Mouse (Mus musculus) thymus, postnatal 0 days (tissue): ENCODE results near the gene Erf. TPM values are rescaled to one million over a fixed set of nuclear protein-coding genes. Genes with fewer than 3 reads are reported as not detected.

Source experiments
- DNase-seq: peaks from one replicate; pipeline ENCODE4 v3.0.0-alpha.2; 2015; ENCODE audit warnings: low spot score
- polyA plus RNA-seq: library from polyadenylated mRNA; unstranded; fragments of >200 nt; fragmentation: Nextera tagmentation; extraction: Ambion mirVana; gene quantifications from 2 replicates; pipeline ENCODE4 v1.2.1, GENCODE M21; 2015

Erf gene
- polyA plus RNA-seq, 1 experiment from 2014 or later = 6.4 TPM

DNA sequence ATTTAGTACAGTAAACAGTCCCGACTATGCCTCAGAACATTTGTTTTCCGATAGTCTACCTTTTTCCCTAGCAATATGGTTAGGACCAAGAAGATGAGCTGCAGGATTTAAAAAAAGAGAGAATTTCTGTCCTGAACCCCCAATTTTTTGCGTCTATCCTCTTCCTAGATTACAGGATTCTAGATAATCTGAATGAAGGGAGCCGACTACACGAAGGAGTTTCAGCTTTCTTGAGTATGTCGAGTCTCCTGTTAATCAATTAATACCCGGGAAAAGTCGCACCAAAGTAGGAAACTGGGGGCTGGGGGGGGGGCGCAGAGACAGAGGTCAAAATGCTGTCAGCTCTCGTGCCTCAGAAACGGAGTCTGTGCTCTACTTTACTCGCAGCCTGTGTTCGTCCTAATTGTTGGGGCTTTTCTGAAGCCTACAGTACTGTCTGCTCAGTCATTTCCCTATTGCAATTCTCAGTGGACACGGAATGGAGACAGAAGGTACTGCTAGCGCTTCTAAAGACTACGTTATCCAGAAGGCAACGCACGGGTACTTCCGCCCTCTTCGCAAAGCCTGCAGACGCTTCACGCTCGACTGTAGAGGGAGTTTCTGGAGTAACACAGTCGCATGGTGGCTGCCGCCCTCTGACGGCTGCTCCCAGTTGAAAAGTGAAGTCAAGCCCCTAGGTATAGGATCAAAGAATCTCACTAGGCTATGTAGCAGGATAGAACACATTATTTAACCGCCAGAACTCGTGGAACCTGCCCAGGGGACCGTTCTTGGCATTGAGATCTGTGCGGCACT lies 11.5 kb downstream of the Erf start:
- DNase-seq = peak; percentile 93

DNA sequence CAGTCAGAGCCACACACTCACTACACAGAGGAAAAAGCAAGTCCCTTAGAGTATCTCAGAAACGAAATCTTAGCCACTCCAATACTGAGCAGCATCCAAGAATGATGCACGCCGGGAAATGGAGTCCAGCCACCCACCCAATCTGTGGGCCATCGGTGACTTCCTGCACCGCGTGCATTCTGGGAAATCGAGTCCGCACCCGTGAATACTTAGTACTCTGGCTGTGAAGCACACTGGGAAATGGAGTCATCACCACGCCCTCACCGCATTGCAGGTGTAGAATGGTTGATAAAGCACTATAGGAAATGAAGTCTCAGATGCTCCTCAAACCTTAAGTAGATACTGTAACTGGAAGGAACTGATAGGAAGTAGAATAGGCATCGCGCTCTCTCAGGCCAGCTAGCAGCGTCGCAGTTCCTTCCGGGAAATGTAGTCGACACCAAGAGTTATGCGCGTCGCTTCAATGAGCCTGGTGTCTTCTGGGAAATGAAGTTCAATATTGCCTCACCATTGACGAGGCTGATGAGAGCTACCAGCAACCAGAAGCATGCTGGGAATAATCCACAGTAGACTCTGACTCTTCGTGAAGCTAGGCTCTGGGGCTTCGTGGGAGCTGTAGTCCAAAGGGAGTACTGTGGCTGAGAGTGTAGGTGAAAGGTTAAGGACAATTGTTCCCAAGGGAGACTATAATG lies 12.4 kb downstream of the Erf start:
- DNase-seq = peak; percentile 97

DNA sequence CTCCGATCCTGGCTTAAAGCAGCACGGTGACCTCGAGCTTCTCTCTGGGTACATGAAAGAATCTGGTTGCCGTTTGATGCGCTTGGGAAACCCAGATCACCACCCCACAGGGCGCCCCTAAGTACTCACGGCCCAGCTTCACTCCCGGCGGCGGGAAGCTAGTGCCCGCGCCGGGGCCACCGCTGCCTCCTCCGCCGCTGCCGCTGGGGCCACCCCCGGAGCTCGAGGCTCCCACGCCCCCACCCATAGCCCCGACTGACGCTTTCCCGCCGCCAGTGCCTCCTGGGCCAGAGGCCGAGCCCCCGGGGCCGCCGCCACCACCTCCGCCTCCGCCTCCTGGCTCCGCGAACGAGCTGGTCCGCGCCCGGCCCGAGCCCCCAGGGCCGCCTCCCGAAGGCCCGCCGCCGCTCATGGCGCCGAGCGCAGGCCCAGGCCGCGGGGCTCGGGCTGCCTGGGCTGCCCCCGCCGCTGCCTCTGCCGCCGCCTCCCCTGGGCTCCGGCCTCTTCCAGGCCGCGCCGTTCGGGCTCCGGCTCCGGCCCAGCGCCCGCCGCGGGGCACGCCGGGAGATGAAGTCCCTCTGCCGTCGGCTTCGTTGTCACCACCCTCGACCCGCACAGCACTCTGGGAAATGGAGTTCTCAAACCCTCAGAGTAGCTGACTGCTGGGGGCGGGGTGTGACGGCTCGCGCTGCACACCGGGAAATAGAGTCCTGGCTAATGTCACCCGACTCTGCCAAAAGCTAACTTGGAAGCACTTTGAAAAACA lies 13.1 kb downstream of the Erf start, which contains the start of gene Gsk3a:
Gene Gsk3a, minus strand, starts transcription at position 603 of the 766 bp plus-strand sequence.
- peak; percentile 98 for DNase-seq

DNA sequence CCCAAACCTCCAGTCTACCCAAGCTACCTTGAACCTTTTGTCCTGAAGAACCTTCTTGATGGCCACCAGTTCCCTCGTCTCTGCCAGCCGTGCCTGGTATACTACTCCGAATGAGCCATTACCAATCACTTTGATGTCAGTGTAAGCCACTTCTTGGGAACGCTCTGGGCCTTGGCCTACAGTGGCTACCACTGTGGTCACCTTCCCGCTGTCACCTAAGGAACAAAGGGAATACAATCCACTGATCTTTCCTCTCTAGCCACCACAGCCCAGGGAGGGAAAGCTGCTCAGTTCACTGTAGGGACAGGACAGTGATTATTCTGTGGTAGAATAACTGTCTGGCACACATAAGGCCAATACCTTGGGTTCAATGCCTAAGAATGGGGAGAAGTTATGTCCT lies 15.0 kb downstream of the Erf start:
- no peak for DNase-seq

DNA sequence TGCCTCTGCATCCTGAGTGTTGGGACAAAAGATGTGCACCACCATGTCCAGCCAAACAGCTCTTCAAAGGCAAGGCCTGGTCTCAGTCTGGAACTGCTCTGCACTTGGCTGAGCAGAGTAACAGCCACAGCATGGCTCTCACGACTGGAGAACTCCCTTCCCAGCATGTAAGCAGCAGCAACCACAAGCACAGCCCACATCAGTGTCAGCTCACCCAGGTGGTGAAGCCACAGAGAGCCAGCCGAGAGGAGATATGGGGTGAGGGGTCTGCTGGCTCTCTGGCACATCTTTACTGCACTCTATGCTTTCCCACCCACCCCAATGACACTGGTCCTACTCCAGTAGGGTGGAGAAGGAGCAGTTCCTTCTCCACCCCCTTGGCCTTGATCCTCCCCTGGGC lies 17.5 kb downstream of the Erf start:
- peak; percentile 83 for DNase-seq

DNA sequence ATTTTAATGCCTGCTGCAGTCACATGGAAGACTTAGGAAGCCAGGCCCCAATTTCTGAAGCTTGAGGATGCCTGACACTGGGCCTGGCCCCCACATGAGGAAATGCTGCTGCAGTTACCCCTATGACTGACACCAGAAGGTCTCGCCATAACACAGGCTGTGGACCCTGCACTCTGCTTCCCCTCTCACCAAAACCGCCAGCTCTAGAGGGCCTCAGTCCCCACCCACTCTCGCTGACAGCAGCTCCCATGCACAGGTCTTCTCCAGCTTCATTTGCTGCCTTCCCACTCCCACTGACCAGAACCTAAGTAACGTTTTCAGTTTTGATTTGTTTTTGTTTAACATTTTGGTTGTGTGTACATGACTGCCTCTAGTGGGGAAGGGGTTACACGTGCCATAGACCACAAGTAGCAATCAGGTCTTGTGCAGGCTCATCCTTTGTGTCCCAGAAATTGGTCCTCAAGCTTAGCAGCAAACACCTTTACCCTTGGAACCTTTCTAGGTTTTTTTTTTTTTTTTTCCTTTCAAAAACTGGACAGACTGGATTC lies 18.4 kb downstream of the Erf start:
- DNase-seq = no peak

DNA sequence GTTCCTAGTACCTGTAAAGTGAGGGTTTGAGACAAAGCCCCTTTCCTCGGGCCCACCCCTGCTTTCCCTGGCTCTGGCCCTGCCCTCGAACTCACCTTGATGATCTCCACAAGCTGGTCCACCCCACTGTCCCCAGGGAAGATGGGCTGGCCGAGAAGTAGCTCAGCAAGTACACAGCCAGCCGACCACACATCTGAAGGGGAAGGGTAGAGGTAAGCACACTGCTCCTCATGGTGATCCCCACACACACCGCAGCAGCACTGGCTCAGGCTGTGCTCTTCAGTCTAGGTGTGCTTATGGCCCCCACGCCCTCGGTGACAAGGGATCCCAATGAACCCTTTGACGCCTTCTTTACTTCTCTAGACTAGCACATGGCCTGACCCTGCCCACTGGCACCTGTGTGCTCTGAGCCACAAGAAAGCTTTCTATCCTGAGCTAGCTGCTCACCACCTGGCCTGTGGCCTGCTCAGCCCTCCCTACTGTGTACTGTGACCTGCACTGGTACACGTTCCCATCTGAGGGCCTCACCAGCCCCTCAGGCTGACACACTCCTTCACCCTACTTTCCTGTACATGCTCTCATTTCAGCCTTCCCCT lies 19.8 kb downstream of the Erf start:
- DNase-seq = peak; percentile 81

DNA sequence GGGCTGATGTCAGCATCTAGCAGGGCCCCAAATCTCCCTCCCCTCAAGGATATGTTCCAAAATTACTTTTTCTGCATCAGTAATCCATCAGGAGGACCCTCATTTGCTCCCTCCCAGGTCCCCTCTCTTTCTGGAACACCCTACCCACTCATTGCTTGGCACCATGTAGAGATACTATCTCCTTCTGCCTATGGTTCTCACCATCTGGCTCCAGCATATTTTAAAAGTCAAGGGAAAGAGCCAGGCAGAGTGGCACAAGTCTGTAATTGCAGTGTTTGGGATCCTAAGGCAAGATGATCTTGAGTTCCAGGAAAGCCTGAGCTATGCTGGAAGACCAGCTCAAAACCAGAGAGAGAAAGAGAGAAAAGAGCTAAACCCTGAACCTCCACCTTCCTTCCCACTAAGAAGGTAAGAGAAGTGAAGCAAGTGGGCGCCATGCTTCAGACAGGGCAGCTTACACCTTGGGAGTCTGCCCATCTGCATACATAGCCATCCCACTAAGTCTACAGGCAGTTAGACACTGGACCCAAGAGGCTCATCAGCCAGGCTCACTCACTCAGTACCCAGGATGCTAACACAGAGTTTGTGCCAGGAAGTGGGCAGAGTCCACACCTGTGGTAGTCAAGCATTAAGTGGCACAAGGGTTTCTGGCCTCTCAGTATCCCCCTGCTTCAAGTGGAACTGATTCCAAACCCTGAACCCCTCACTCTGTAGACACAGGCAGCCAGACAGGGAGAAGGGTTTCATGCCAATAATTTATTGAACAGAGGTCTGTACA lies 22.8 kb downstream of the Erf start:
- DNase-seq = no peak

DNA sequence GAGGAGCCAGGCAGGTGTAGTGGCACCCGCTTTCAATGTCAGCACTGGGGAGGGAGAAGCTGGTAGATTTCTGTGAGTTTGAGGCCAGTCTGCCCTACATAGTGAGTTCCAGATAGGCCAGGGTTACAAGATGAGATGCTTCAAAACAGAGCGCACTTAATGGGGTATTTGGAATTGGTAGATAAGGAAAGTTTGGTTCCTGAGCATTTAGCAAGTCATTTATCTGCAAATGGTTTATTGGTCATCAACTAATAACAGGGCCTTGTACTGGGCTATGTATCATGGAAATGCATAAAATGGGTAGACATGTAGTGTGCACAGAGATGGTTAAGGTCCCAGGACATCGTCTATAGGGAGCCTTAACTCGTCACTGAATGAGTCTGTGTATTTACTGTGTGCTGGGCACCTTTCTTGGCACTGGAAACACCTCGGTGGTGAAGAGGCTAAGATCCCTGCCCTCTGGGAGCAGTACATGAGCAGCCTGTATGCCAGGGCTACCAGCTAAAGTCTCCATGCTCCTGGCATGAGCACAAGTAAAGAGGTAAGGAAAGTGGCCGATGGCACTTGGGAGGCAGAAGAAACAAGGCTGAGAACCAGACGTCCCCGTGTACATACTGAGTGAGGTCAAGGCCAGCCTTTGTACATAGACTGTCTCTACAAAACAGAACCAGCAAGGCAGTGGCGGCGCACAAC lies 28.1 kb downstream of the Erf start:
- no peak for DNase-seq

DNA sequence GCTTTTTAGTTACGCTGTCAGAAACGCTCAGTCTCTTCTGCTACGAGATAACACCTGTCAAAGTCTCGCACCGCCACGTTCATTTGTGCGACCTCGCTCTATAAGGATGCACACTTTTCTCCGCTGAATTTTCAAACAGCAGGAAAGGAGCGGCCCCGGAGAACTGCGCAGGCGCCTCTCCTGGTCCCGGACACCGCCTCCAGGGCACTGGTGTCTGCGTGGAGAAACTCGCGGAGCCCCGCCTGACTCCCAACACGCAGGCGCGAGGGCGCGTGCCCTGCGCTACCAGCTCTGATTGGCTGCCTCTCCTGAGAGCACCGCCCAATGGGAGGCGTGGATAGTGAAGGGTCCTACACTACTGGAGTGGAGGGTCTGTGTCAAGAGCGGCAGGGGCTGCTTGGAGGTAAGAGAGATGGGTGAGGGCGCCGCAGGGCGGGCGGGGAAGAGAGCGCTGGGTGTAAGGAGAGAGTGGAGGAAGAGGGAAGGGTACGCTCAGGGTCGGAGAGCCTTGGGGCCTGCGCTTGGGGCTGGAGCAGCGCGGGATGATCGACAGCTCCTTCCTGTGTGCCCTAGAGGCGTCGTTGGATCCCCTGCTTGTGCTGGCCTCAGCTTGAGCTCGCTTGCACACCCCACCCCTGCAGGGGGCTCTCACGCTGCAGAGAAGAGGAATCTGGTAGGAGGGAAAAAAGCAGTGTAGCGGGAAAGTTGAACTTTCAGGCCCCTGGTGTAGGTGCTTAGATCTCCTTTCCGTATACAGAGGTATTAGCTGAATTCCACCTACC lies 29.3 kb downstream of the Erf start, which contains the start of gene Zfp526:
Gene Zfp526, plus strand, starts transcription at position 324 of the 782 bp plus-strand sequence.
- DNase-seq = peak; percentile 99

DNA sequence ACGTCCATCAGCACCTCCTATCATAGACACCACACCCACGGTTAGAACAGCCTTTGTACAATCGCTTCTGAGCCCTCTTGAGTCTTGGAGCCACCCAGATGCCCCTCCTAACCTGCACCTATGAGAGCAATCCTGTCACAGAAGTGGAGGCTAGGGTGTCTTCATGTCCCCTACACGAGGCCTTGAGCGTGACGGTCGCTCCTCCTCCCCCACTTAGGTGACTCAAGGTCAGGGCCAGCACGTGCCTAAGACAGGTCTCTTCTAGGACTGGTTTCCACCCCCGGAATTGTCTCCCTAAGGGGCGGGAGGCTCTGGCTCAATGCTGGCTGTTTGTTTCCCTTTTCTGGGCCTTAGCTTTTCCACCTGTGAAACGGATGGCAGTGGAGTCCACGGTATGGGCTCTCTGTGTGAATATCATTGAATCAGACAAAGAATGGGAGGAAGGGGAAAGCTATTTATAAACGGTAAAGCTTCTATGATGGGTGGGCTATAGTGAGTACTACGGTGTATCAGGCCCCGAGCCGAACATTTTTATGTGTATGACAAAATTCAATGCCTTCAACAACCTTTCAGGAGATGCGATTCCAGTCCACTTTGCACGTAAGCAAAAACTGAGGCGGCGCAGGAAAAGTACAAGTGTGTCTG lies 30.0 kb downstream of the Erf start, which contains the start of gene Dedd2:
Gene Dedd2, minus strand, starts transcription at position 159 of the 645 bp plus-strand sequence.
- DNase-seq = no peak

DNA sequence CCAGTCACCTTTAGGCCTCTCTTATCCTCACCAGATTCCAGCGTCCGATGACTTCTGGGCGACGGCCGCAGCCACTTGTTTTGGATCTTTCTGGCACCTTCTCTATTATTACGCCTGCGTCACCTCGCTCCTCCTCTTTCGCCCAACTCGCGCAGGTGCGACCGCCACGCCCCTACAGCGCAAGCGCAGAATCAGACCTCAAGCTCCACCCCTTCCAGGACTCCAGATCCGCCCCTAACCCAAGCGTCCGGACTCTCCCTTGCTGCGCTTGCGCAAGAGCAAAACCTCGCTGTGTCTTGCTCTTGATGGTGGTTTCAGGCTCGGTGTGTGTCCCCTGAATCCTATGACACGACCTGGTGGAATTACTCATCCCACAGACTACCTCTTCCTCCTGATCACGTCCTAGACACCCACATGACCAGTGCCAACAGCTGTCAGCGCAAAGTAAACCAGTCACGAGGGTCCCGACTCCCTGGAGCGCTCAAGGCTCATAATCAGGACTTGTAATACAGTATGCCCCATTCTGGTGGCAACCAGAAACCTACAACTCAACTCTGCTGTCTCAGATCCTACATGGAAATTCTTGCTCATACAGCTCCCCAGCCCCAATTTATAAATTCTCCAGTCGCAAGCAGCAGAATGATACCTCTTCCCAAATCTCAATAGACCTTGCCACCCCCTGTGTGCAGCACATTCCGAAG lies 30.7 kb downstream of the Erf start:
- peak; percentile 98 for DNase-seq

DNA sequence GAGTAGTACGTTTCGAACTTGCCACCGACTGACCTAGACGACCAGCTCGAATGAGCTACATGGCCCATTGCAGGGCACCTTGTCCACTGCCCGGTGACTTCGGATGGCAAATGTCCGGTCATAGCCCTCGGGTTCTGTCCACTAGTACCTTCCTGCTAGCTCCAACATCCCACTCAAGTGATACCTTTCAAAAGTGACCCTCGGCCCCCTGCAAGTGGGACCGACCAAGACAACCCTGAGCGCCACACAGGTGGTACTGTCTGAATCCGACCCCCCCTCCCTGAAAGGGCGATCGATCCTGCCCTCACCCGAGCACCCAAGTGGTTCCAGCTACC lies 31.2 kb downstream of the Erf start:
- DNase-seq = no peak

DNA sequence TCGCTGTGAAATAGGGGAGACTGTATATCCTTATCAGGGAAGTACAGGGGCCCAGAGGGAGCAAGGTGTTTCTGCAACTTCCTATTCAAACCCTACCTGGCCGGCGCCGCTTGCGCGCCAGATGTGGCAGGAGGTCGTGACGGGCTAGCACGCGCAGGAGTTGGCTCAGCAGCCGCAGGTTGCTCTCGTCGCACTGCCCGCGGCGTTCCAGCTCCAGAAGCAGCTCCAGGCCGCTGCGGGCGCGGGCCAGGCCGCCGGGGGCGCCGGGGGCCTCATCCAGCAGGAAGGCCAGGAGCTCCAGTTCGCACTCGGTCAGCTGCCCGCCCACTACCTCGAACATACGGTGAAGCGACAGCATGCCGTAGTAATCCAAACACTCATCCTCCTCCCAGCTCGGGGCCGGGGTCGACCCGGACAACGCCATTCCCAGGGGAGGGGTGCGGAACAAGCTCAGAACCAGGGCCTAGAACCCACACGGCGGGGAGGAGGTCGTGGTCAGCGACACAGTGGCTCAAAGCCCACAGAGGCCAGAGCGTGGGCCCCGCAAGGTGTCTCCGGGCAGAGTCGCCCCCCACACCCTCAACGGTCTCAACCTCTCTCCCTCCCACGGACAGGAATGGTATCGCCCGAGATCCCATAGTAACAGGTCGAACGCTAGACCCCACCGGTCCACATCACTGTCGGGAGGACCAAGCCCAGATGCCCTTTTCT lies 31.7 kb downstream of the Erf start:
- DNase-seq = peak; percentile 73

DNA sequence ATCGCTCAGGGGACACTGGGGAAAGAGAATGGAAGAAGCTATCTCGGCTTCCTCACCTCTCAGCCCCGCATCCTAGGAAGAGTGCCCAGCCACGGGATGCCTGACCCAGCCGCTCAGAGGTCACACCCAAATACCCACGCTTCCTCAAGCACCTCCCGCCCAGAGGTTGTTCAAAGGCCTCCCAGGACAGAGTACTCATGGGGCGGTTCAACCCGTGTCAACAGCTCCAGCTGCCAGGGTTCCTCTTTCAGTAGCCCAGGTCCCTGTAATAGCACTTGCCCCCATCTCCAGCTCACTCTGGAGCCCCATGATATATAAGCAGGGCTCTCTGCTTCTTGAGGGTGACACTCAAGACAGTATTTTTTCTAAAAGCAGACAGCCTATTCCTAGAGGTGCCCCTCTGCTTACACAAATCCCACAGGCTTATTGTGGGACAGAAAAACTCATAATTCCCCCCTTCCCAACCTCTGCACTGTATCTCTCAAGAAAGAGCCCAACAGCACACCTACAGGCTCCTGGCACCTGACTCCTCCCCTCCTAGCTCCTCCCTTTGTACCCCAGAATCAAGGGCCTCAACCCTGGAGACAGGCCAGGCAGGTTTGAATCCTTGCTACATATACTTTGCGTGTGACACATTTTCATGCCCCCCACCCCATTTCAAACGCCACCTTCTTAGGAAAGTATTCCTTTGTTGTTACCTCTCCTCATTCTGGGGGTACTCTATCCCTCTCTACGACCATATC lies 32.7 kb downstream of the Erf start:
- DNase-seq = no peak

DNA sequence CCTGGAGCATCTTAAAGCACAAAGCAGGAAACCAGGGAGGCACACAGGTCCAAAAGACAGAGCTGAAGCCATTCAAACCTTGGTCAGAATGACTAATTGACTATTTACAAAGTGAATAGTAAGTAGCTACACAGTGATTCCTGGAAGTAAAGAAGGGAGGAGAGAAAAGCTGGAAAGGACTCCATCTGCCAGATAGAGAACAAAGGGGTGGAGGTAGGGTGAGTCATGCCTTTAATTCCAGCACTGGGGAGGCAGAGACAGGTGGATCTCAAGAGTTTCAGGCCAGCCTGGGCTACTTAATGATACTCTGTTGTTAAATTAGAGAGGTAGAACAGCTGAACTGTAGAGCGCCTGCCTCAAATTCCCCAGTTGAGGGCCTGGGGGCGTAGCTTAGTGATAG lies 36.4 kb downstream of the Erf start:
- DNase-seq = no peak

DNA sequence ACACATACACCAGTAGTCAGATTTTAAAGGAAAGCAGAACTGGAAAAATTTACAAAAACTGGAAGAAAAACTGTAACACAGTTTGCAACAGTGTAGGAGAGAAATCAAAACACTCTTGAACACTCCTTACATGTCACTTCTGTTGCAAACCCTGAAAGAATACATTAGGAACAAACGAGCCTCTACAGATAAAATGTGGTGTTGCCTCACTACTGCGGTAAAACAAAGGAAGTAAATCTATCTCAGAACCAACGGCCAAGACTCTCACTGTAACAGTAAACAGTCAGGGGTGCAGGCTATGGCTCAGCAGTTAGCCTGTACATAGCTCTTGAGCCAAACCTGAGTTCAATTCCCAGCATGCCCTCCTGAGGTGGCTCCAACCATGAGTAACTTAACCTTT lies 37.5 kb downstream of the Erf start:
- DNase-seq = no peak
